Mouse (Mus musculus) macrophage (primary cell): Measurements from ENCODE around the gene Fam229b. TPM values are rescaled to one million over a fixed set of nuclear protein-coding genes. Genes with fewer than 3 reads are reported as not detected.

Experiments
- H3K27ac ChIP-seq: fragments of 350-480 bp; formaldehyde crosslinking; 2 replicates; pipeline ENCODE4 v1.9.0; 2021
- H3K36me3 ChIP-seq: fragments of 350-480 bp; formaldehyde crosslinking; 2 replicates; pipeline ENCODE4 v1.9.0; 2021; ENCODE audit errors: inconsistent target
- H3K4me3 ChIP-seq: fragments of 350-480 bp; formaldehyde crosslinking; 2 replicates; pipeline ENCODE4 v1.9.0; 2021; ENCODE audit errors: inconsistent target
- H3K79me2 ChIP-seq: fragments of 350-480 bp; formaldehyde crosslinking; 2 replicates; pipeline ENCODE4 v1.9.0; 2021; ENCODE audit errors: inconsistent target
- WGBS: methylation state at CpG from one replicate; pipeline ENCODE4 v1.1.7; 2026; ENCODE audit warnings: inconsistent platforms; ENCODE audit not compliant: missing documents; 5-methylcytosine and 5-hydroxymethylcytosine counted together
- polyA plus RNA-seq: library from polyadenylated mRNA; stranded (reverse); fragments of 250-400 nt; gene quantifications from 3 replicates; pipeline ENCODE4 v1.2.4, GENCODE M21; 2018; ENCODE audit warnings: inconsistent platforms
- total RNA-seq, 78 experiments: library from RNA; depleted of rRNA; stranded (reverse); fragments of 250-400 nt; gene quantifications; 1 replicate in 9 of 78; 2 replicates in 24 of 78; 3 replicates in 43 of 78; 4 replicates in 2 of 78; pipeline ENCODE4 v1.2.4; 2018; ENCODE audit warnings: inconsistent platforms in 56 of 78

Fam229b gene
- 1 to 10 TPM in 12 of 26 experiments, under 1 TPM in 7, not detected in 7; 0.36 to 4.5 (median 1.4) TPM for total RNA-seq (2018; cell fraction: chromatin; rRNA removed)
- 1 to 10 TPM; 1.6 to 2.9 (median 2.1) TPM for total RNA-seq (2018; cell fraction: cytosol; rRNA removed)
- total RNA-seq (2018; cell fraction: nucleus; rRNA removed) = 1 to 10 TPM in 15 of 26 experiments, under 1 TPM in 6, not detected in 5; 0.35 to 2.8 (median 1.4) TPM
- 0.85 to 3.3 TPM (median 1.4 TPM) in 3 replicates for polyA plus RNA-seq

GRCm38 (mm10) chr10:39133462-39134310 is at the start of gene Fam229b, which contains the start of gene Tube1:
Fam229b (minus strand) TSS chr10:39133914.
Tube1 (plus strand) TSS chr10:39133976.
- Histone ChIP-seq H3K4me3 (peak within 1 kb of the TSS; percentile 71), H3K36me3 (no peaks in the 10 kb centered on the region), H3K79me2 (no peaks in the 10 kb centered on the region), H3K27ac (peak within 1 kb of the TSS; percentile 13; the same call in 1 of the 2 replicates)
- WGBS = 8% methylated on average over 47 of the region's 47 CpGs

GRCm38 (mm10) chr10:39176981-39177380 is 43.3 kb upstream of the Fam229b start:
- Histone ChIP-seq H3K36me3 (no peaks in the 10 kb centered on the region), H3K79me2 (no peaks in the 10 kb centered on the region), H3K4me3 (no peak overlapping the region), H3K27ac (no peak overlapping the region)
- WGBS = 89% methylated on average over 5 of the region's 5 CpGs

- no peak overlapping the region for H3K27ac ChIP-seq
- H3K36me3 ChIP-seq = no peaks in the 10 kb centered on the region
- 50% methylated on average over 13 of the region's 13 CpGs for WGBS
- H3K4me3 ChIP-seq = no peak overlapping the region
- H3K79me2 ChIP-seq = no peaks in the 10 kb centered on the region
Measured at GRCm38 (mm10) chr10:39173077-39173476, 39.4 kb upstream of the Fam229b start.

GRCm38 (mm10) chr10:39172540-39172931 is 38.8 kb upstream of the Fam229b start:
- no peak overlapping the region for H3K27ac ChIP-seq
- no peak overlapping the region for H3K4me3 ChIP-seq
- 71% methylated on average over 6 of the region's 6 CpGs for WGBS
- no peaks in the 10 kb centered on the region for H3K36me3 ChIP-seq
- H3K79me2 ChIP-seq = no peaks in the 10 kb centered on the region

- H3K4me3 ChIP-seq = peak overlapping the region; percentile 43
- H3K36me3 ChIP-seq = no peaks in the 10 kb centered on the region
- H3K27ac ChIP-seq = peak overlapping the region; percentile 65
- H3K79me2 ChIP-seq = no peaks in the 10 kb centered on the region
- 23% methylated on average over 25 of the region's 26 CpGs for WGBS
Measured at GRCm38 (mm10) chr10:39171603-39172539, 38.2 kb upstream of the Fam229b start.

GRCm38 (mm10) chr10:39171134-39171533 is 37.4 kb upstream of the Fam229b start:
- no peaks in the 10 kb centered on the region for H3K79me2 ChIP-seq
- WGBS = under 1% methylated on average over 19 of the region's 19 CpGs
- peak overlapping the region; percentile 65 for H3K27ac ChIP-seq
- peak overlapping the region; percentile 43 for H3K4me3 ChIP-seq
- no peaks in the 10 kb centered on the region for H3K36me3 ChIP-seq

- 7% methylated on average over 6 of the region's 6 CpGs for WGBS
- no peak overlapping the region for H3K27ac ChIP-seq
- H3K79me2 ChIP-seq = no peaks in the 10 kb centered on the region
- no peak overlapping the region for H3K4me3 ChIP-seq
- no peaks in the 10 kb centered on the region for H3K36me3 ChIP-seq
Measured at GRCm38 (mm10) chr10:39170706-39171105, 37.0 kb upstream of the Fam229b start.

- Histone ChIP-seq H3K4me3 (no peak overlapping the region), H3K79me2 (no peaks in the 10 kb centered on the region), H3K36me3 (no peaks in the 10 kb centered on the region), H3K27ac (no peak overlapping the region)
- 24% methylated on average over 8 of the region's 8 CpGs for WGBS
Measured at GRCm38 (mm10) chr10:39170181-39170580, 36.5 kb upstream of the Fam229b start.

GRCm38 (mm10) chr10:39169642-39170041 is 35.9 kb upstream of the Fam229b start:
- no peaks in the 10 kb centered on the region for H3K36me3 ChIP-seq
- H3K4me3 ChIP-seq = no peak overlapping the region
- H3K79me2 ChIP-seq = no peaks in the 10 kb centered on the region
- no peak overlapping the region for H3K27ac ChIP-seq
- 62% methylated on average over 9 of the region's 9 CpGs for WGBS

GRCm38 (mm10) chr10:39167611-39168010 is 33.9 kb upstream of the Fam229b start:
- WGBS = 86% methylated on average over 9 of the region's 11 CpGs
- H3K36me3 ChIP-seq = no peaks in the 10 kb centered on the region
- H3K4me3 ChIP-seq = no peak overlapping the region
- H3K79me2 ChIP-seq = no peaks in the 10 kb centered on the region
- no peak overlapping the region for H3K27ac ChIP-seq

- WGBS = 41% methylated on average over 11 of the region's 11 CpGs
- no peak overlapping the region for H3K4me3 ChIP-seq
- H3K79me2 ChIP-seq = no peaks in the 10 kb centered on the region
- H3K36me3 ChIP-seq = no peaks in the 10 kb centered on the region
- no peak overlapping the region for H3K27ac ChIP-seq
Measured at GRCm38 (mm10) chr10:39165632-39166115, 32.0 kb upstream of the Fam229b start.

GRCm38 (mm10) chr10:39163694-39164093 is 30.0 kb upstream of the Fam229b start, which contains the start of gene Ccn6:
Ccn6 (minus strand) TSS chr10:39163794.
- WGBS = 93% methylated on average over 10 of the region's 10 CpGs
- Histone ChIP-seq H3K79me2 (no peaks in the 10 kb centered on the region), H3K36me3 (no peaks in the 10 kb centered on the region), H3K27ac (no peak within 1 kb of the TSS), H3K4me3 (no peak within 1 kb of the TSS)

GRCm38 (mm10) chr10:39162666-39163484 is 29.2 kb upstream of the Fam229b start:
- WGBS = 81% methylated on average over 18 of the region's 18 CpGs
- no peaks in the 10 kb centered on the region for H3K36me3 ChIP-seq
- H3K27ac ChIP-seq = no peak overlapping the region
- no peak overlapping the region for H3K4me3 ChIP-seq
- H3K79me2 ChIP-seq = no peaks in the 10 kb centered on the region
